Mouse (Mus musculus): ENCODE results near the gene Smarca1.

- TF ChIP-seq CTCF (IDR thresholded peaks at IDR 0.05; ENCODE audit: low read depth, low read length) (no peak), GATA1 (IDR thresholded peaks at IDR 0.05; ENCODE audit: borderline replicate concordance, low read length) (no peak), TAL1 (conservative IDR thresholded peaks at IDR 0.05; ENCODE audit: low read depth, low read length) (no peak), POLR2AphosphoS5 (IDR thresholded peaks at IDR 0.05; ENCODE audit: insufficient replicate concordance, low read depth, low read length) (no peak)
These were observed 5.4 kb downstream of the Smarca1 start for GRCm38 (mm10) chrX:47887401-47887800.
